Mouse (Mus musculus) liver, embryonic 13.5 days (tissue): ENCODE measurements around the gene Plac9b. TPM values are rescaled to one million over a fixed set of nuclear protein-coding genes. Genes with fewer than 3 reads are reported as not detected.
A peak's percentile ranks its signal among the peaks of the same experiment; 100 is the strongest.
"Not testable (repeated sequence)": the region's sequence is repeated elsewhere in the genome, so short reads cannot be mapped to it uniquely, and the experiment has no call there.

Source experiments
- ATAC-seq: fragments of 200-750 bp; cut with Nextera tagmentation; 2 replicates; pipeline ENCODE4 v1.8.0; 2017; ENCODE audit warnings: low read depth, mild to moderate bottlenecking, moderate number of reproducible peaks, moderate library complexity
- DNase-seq: peaks from one replicate; pipeline ENCODE4 v3.0.0; 2022
- H3K27ac ChIP-seq: fragments of 300-500 bp; sonication (generic); 2 replicates; pipeline ENCODE4 v1.5.1; 2015; ENCODE audit warnings: moderate library complexity, mild to moderate bottlenecking, inconsistent platforms
- H3K27me3 ChIP-seq: fragments of 300-500 bp; sonication (generic); 2 replicates; pipeline ENCODE4 v1.6.1; 2015; ENCODE audit warnings: mild to moderate bottlenecking, inconsistent platforms
- H3K36me3 ChIP-seq: fragments of 300-500 bp; sonication (generic); 2 replicates; pipeline ENCODE4 v1.6.1; 2015; ENCODE audit warnings: mild to moderate bottlenecking, inconsistent platforms
- H3K4me1 ChIP-seq: fragments of 300-500 bp; sonication (generic); replicated peaks from 2 replicates; pipeline ENCODE4 v1.6.1; 2015; ENCODE audit warnings: inconsistent platforms
- H3K4me2 ChIP-seq: fragments of 300-500 bp; sonication (generic); 2 replicates; pipeline ENCODE4 v1.6.1; 2015; ENCODE audit warnings: inconsistent platforms, mild to moderate bottlenecking, moderate library complexity
- H3K4me3 ChIP-seq: fragments of 300-500 bp; sonication (generic); replicated peaks from 2 replicates; pipeline ENCODE4 v1.5.1; 2015; ENCODE audit warnings: mild to moderate bottlenecking, inconsistent platforms
- H3K9ac ChIP-seq: fragments of 300-500 bp; sonication (generic); 2 replicates; pipeline ENCODE4 v1.6.1; 2015; ENCODE audit warnings: mild to moderate bottlenecking, inconsistent platforms
- H3K9me3 ChIP-seq: fragments of 300-500 bp; sonication (generic); replicated peaks from 2 replicates; pipeline ENCODE4 v1.6.1; 2016; ENCODE audit warnings: inconsistent platforms
- WGBS: fragments of 180-500 bp; shearing (Covaris S2); methylation state at CpG from one replicate; pipeline ENCODE4 v1.1.7; 2015; ENCODE audit not compliant: insufficient replicate concordance; 5-methylcytosine and 5-hydroxymethylcytosine counted together
- polyA plus RNA-seq: library from polyadenylated mRNA; unstranded; fragments of >200 nt; fragmentation: Nextera tagmentation; extraction: Ambion mirVana; gene quantifications from 2 replicates; pipeline ENCODE4 v1.2.1, GENCODE M21; 2015

Plac9b gene
- polyA plus RNA-seq, result 3.3 and 4.2 TPM in 2 replicates

DNA sequence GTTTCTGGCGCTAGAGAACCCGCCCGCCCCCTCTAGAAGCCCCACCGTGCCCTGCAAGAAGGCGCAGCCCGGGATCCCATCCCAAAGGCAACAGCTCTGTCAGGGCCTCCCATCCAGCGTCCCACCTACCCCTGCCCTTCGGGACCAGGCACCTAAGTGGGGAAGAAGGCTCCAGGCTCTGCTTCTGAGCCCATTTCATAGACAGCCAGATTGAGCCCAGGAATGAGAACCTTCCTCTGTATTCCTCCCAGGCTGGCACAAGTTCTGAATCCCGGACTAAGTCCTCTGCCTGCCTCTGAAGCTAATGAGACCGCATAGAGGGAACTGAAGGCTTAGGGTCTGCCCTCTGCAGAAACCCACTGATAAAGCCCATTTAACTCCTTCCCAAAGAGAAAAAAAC, at the start of gene Plac9b:
Gene Plac9b (minus strand): TSS at position 101 of the 400 bp plus-strand sequence.
- WGBS, result no CpG with 5 or more reads among the region's 10 CpGs
- H3K36me3 ChIP-seq, result not testable (repeated sequence)

DNA sequence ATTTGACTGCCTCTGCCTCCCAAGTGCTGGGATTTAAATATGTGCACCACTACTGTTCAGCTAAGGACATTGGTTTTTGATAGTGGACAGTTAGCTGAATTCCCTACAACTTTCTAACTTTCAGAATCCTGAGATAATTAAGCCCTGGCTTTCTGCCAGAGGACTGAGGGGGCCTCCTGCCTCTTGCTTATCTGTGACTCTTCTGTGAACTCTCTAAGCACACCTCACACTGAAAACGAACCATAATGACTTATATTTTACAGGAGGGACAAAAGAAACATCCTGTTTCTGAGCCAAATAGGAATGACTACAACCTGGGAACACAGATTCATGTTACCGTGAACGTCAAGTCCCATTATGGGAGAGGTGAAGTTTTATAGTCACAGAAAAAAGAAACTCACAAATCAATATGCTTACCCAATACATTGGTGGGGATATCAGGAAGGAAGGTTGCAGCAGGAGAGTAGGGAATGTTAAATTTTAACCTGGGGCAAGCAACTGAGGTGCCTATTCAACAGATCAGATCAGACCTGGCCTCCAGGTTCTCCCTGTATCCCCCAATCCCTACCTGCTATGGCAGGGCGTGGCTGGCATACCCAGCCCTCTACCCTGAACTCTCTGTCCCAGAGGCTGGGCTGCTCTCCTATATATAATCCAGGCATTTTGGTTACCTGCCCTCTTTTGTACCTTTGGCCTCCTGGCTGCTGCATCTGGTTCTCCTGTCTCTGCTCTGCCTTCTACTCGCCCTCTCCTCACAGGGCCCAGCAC, 34.1 kb upstream of the Plac9b start:
- WGBS, result no CpG with 5 or more reads among the region's 5 CpGs
- not testable (repeated sequence) for DNase-seq, H3K9ac ChIP-seq, H3K27me3 ChIP-seq, H3K4me1 ChIP-seq, H3K4me3 ChIP-seq, H3K27ac ChIP-seq, H3K9me3 ChIP-seq, H3K36me3 ChIP-seq, H3K4me2 ChIP-seq
- ATAC-seq, result peak; percentile 79

More for the DNA sequence above, at the start of gene Plac9b:
- H3K4me3 ChIP-seq, DNase-seq, H3K9me3 ChIP-seq, H3K4me1 ChIP-seq, H3K27ac ChIP-seq, ATAC-seq, H3K27me3 ChIP-seq, H3K9ac ChIP-seq, H3K4me2 ChIP-seq: not testable (repeated sequence)

DNA sequence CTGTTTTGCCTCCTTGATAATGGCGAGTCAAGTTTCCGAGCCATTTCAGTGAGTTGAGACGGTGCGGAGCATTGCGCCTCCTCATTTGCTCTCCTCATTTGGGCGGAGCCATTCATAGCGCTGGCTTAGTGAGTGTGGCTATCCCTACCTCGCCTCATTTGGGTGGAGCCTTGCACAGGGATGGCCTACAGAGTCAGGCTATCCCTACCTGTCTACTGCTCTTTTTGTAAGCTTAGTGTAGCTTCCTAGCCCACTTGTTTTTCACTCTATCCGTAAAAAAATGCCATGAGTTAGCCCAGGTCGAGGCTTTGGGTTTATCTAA, 24.6 kb upstream of the Plac9b start, which contains the start of gene Tmem254b:
Gene Tmem254b (minus strand): TSS at position 116 of the 322 bp plus-strand sequence.
- H3K27me3 ChIP-seq, H3K9me3 ChIP-seq, H3K27ac ChIP-seq, H3K36me3 ChIP-seq, H3K4me2 ChIP-seq, H3K4me3 ChIP-seq, H3K4me1 ChIP-seq, H3K9ac ChIP-seq, DNase-seq: not testable (repeated sequence)
- no CpG with 5 or more reads among the region's 10 CpGs for WGBS
- peak; percentile 88 for ATAC-seq

DNA sequence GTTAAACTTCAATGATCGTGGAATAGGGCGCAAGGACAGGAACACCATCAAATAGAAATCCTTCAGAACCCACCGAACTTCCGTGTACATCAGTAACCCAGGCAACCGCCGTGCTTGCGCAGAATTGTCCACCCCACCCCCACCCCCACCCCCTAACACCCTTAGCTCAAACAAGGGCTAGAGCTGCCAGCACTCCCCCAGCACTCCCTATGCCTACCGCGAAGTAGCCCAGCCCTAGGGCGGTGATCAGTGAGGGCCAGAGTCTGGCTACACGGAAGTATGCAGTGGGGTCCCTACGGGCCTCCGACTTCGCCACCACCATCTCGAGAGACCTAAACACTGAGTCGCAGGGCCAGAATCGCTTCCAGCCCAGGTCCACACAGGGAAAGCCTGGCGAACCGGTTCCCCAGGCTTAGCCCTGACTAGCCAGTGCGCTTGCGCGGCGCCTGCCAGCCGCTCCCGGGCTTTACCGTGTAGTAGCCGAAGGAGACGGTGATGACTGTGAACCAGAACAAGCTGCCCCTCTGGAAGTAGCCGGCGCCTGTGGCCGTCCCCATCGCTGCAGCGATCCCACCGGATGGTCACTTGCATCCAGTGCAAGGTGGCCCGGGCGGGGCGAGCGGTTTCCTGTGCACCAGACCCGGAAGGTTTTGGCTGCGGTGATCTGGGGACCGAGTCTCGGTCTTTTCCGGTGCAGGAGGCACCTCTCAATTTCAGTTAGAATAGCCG, 24.1 kb upstream of the Plac9b start:
- DNase-seq, H3K4me3 ChIP-seq, H3K36me3 ChIP-seq, H3K9ac ChIP-seq, H3K4me1 ChIP-seq, H3K27me3 ChIP-seq, H3K9me3 ChIP-seq, H3K4me2 ChIP-seq, H3K27ac ChIP-seq: not testable (repeated sequence)
- WGBS, result no CpG with 5 or more reads among the region's 44 CpGs
- ATAC-seq, result peak; percentile 78

DNA sequence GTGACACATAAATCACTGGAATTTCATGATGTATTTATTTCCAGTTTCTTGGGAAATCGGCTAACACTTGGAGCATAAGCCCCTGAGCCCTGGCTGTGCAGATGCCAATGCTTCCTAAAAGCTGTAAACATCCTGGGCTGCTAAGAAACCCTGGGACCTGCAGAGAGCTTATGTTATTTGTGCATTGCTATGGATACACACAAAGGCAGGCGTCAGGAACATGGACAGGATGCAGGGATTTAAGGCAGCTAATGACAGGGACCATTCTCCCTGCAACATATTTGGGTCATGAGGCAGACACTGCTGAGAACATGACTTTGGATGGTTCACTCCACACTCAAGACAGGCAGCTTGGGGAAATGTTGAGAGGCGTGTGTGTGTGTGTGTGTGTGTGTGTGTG, 15.6 kb upstream of the Plac9b start:
- not testable (repeated sequence) for ATAC-seq, H3K4me2 ChIP-seq, H3K27me3 ChIP-seq, H3K4me3 ChIP-seq, H3K36me3 ChIP-seq, DNase-seq, H3K9me3 ChIP-seq, H3K4me1 ChIP-seq, H3K27ac ChIP-seq, H3K9ac ChIP-seq
- WGBS, result no CpG with 5 or more reads among the region's 3 CpGs

DNA sequence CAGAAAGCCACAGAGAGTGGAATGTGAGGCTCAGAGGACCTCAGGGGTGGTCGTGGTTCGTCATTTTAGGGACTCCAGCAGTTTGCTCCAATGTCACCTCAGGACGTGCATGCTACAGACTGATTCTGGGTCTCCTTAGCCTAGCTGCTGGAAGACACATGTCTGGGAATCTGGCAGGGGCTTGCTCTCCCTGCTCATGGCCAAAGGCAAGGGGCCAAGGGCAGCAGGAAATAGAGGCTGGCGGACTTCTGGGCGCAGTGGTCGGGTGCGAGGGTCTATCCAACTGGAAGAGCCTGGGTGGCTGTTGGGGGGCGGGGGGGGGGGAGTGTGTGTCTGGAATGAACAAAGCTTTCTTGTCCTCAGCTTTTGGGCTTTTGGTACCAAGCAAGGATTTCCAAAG, 6.1 kb upstream of the Plac9b start:
- no CpG with 5 or more reads among the region's 8 CpGs for WGBS
- not testable (repeated sequence) for ATAC-seq, H3K9me3 ChIP-seq

DNA sequence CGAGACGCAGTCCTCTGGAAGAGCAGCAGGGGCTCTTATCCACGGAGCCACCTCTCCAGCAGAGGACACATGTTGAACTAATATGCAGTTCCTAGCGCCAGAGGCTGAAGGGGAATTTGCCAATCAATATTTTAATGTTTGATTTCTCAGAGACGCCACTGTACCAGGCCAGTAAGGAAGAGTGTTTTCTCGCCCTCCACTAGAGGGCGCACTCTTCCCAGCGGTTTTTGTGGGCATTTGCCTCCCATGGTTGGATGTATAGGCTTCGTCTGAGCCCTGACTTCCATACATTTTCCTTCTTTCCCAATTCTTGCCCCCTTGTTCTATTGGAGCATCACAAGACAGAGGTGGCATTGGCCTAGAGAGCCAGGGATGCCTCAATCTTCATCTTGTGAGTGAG, 4.4 kb upstream of the Plac9b start:
- not testable (repeated sequence) for H3K4me2 ChIP-seq, H3K9me3 ChIP-seq, H3K4me3 ChIP-seq, H3K4me1 ChIP-seq, H3K9ac ChIP-seq, H3K27ac ChIP-seq, ATAC-seq, DNase-seq, H3K36me3 ChIP-seq, H3K27me3 ChIP-seq
- WGBS, result no CpG with 5 or more reads among the region's 9 CpGs

More for the DNA sequence above, 6.1 kb upstream of the Plac9b start:
- not testable (repeated sequence) for H3K4me1 ChIP-seq, H3K27ac ChIP-seq, H3K4me3 ChIP-seq, H3K36me3 ChIP-seq, H3K9ac ChIP-seq, DNase-seq, H3K27me3 ChIP-seq, H3K4me2 ChIP-seq

DNA sequence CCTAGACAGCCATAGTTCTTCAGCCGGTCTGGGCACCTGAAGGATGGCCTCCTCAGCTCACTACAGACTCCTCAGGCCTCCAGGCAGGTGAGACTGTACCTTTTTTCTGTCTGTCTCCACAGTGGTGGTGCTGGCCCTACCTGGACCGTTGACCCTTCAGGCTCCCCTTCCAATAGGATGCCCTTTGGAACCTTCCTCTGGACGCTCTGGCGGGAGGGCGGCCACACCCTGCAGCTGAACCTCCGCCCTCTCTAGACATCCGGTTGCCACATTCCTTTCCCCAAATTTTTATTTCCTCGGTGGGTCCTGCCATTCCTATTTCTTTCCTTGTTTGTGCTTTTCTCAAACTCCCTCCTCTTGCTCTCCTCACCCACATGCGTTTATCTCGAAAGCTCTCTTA, 620 bp downstream of the Plac9b start:
- WGBS, result no CpG with 5 or more reads among the region's 10 CpGs
- not testable (repeated sequence) for H3K9ac ChIP-seq, H3K27me3 ChIP-seq, H3K9me3 ChIP-seq, H3K4me2 ChIP-seq, H3K4me3 ChIP-seq, DNase-seq, ATAC-seq, H3K27ac ChIP-seq, H3K4me1 ChIP-seq, H3K36me3 ChIP-seq

DNA sequence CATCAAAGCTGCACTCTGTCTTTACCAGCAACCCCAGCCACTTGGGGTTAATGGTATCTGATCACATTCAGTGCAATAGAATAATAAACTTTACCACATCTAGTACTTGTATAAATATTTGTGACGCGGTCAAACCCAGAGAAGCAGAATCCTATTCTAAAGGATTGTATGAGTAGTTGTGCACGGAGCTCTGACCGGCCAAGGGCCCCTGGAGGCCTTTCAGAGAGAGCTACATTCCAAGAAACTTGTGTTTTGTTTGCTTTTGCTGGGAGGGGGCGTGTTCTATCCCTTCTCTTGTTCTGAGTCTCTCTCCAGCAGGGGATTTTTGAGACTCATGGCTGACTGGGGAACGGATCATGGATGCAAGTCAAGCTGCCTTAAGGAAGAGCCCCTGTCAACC, 7.3 kb downstream of the Plac9b start:
- H3K27me3 ChIP-seq, H3K9me3 ChIP-seq, H3K36me3 ChIP-seq, H3K4me1 ChIP-seq, H3K27ac ChIP-seq, H3K4me2 ChIP-seq, H3K4me3 ChIP-seq, ATAC-seq, H3K9ac ChIP-seq, DNase-seq: not testable (repeated sequence)
- WGBS, result no CpG with 5 or more reads among the region's 6 CpGs

DNA sequence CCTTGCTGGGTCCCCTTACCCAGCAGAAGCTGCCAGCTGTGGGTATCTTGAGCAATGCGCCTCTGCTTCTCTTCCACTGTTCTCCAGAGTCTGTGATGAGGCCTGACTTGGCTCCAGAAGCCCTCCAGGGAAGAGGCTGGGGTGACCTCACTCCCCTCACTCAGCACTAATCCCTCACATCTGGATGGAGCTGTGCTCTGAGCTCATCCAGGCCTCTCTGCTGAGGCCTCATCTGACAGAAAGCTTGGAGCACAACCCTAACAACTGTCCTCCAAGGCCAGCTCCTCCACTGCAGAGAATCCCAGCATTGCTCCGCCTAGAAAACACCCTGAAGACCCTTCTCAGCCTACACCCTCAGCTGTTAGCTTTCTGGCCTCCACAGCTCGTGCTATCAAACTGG, 8.3 kb downstream of the Plac9b start:
- H3K9ac ChIP-seq, H3K9me3 ChIP-seq, H3K4me1 ChIP-seq, H3K27ac ChIP-seq, H3K27me3 ChIP-seq, ATAC-seq, H3K36me3 ChIP-seq, H3K4me3 ChIP-seq, H3K4me2 ChIP-seq, DNase-seq: not testable (repeated sequence)
- no CpG with 5 or more reads among the region's 3 CpGs for WGBS

DNA sequence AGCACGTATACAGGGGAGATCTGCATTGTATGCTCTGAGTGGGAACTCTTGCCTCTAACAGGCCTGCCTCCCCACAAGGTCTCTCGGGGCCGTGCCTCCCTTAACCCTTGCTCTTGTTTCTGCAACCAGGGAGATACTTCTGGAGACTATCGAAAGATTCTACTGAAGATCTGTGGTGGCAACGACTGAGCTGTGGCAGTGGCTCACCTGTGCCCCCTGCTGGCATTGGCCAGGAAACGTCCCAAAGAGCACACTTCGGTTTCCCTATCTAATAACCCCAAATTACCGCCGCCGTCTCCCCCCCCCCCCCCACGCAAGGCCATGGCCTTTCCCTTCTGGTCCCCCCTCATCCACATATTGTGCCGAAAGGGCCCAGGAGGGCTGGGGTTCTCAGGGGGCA, 17.0 kb downstream of the Plac9b start:
- H3K9ac ChIP-seq, ATAC-seq, H3K4me1 ChIP-seq, DNase-seq, H3K27me3 ChIP-seq, H3K9me3 ChIP-seq, H3K36me3 ChIP-seq, H3K4me3 ChIP-seq, H3K4me2 ChIP-seq, H3K27ac ChIP-seq: not testable (repeated sequence)
- WGBS, result no CpG with 5 or more reads among the region's 12 CpGs

DNA sequence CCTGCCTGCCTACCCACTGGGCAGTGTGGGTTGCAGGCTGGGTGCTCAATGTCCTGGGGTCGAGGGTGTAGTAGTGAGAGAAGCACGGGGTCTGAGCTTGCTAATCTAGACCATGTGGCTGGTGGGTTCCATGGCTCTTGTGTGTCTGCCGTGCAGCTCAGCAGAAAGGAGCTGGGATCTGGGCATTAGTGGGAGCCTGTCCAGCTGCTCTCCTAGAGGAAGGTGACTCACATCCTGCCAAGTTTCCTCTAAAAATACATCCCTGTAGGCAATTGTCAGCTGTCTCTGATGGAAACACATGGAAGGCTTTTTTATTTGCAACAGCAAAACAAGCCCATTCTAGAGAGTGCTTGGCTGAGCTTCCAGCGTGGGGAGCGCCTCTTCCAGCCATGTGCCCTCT, 19.9 kb downstream of the Plac9b start:
- H3K4me2 ChIP-seq, H3K4me1 ChIP-seq, ATAC-seq, H3K27me3 ChIP-seq, H3K27ac ChIP-seq, H3K4me3 ChIP-seq, H3K36me3 ChIP-seq, H3K9ac ChIP-seq, H3K9me3 ChIP-seq, DNase-seq: not testable (repeated sequence)
- no CpG with 5 or more reads among the region's 5 CpGs for WGBS
